Mouse (Mus musculus) erythroblast, embryonic 14.5 days (primary cell): Measurements from ENCODE around the gene Macrod2. TPM values are rescaled to one million over a fixed set of nuclear protein-coding genes. Genes with fewer than 3 reads are reported as not detected.

ENCODE experiments used
- H3K27me3 ChIP-seq: 2 replicates; pipeline ENCODE4 v1.6.1; 2012; ENCODE audit warnings: inconsistent platforms; ENCODE audit not compliant: control insufficient read depth
- H3K36me3 ChIP-seq: 2 replicates; pipeline ENCODE4 v1.6.1; 2012; ENCODE audit warnings: mild to moderate bottlenecking, inconsistent platforms; ENCODE audit not compliant: control insufficient read depth
- H3K4me1 ChIP-seq: 2 replicates; pipeline ENCODE4 v1.6.1; 2012; ENCODE audit warnings: inconsistent platforms; ENCODE audit not compliant: control insufficient read depth
- H3K4me3 ChIP-seq: replicated peaks from 2 replicates; pipeline ENCODE3; 2012; ENCODE audit warnings: moderate library complexity, mild to moderate bottlenecking, inconsistent platforms
- H3K9me3 ChIP-seq: 2 replicates; pipeline ENCODE4 v1.6.1; 2012; ENCODE audit warnings: low read length, inconsistent platforms, mixed read lengths; ENCODE audit not compliant: control insufficient read depth
- GATA1 ChIP-seq: IDR thresholded peaks from 2 replicates; pipeline ENCODE4 v1.6.1; 2012; ENCODE audit warnings: low read length, inconsistent platforms, mixed read lengths
- TAL1 ChIP-seq: IDR thresholded peaks from 3 replicates; pipeline ENCODE4 v1.6.1; 2012; ENCODE audit warnings: low read length, inconsistent platforms, mixed read lengths
- polyA plus RNA-seq: library from polyadenylated mRNA; stranded (reverse); fragments of >175 nt; gene quantifications from 2 replicates; pipeline ENCODE4 v1.2.3, GENCODE M21; 2012

Macrod2 gene
- polyA plus RNA-seq, 1 experiment, result 0.81 TPM

GRCm38 (mm10) chr2:141323956-141324460 is 928.9 kb downstream of the Macrod2 start:
- Histone ChIP-seq H3K9me3 (no peaks in the 10 kb centered on the region), H3K4me3 (no peak overlapping the region), H3K36me3 (no peaks in the 10 kb centered on the region), H3K4me1 (no peaks in the 10 kb centered on the region), H3K27me3 (no peaks in the 10 kb centered on the region)
- TF ChIP-seq GATA1, result no peak
- TF ChIP-seq TAL1, result no peak

GRCm38 (mm10) chr2:141327296-141327695 is 932.2 kb downstream of the Macrod2 start:
- TF ChIP-seq GATA1, result no peak
- no peak for TF ChIP-seq TAL1
- Histone ChIP-seq H3K36me3 (no peaks in the 10 kb centered on the region), H3K4me3 (no peak overlapping the region), H3K9me3 (no peaks in the 10 kb centered on the region), H3K27me3 (no peaks in the 10 kb centered on the region), H3K4me1 (no peaks in the 10 kb centered on the region)

- H3K27me3 ChIP-seq, result no peaks in the 10 kb centered on the region
- no peaks in the 10 kb centered on the region for H3K4me1 ChIP-seq
- H3K4me3 ChIP-seq, result no peak overlapping the region
- H3K9me3 ChIP-seq, result no peaks in the 10 kb centered on the region
- TF ChIP-seq GATA1 (no peak), TAL1 (no peak)
- no peaks in the 10 kb centered on the region for H3K36me3 ChIP-seq
Measured at GRCm38 (mm10) chr2:141337708-141338107, 942.6 kb downstream of the Macrod2 start.

- Histone ChIP-seq H3K9me3 (no peaks in the 10 kb centered on the region), H3K4me1 (no peaks in the 10 kb centered on the region), H3K4me3 (no peak overlapping the region), H3K36me3 (no peaks in the 10 kb centered on the region), H3K27me3 (no peaks in the 10 kb centered on the region)
- TF ChIP-seq TAL1 (no peak), GATA1 (no peak)
Measured at GRCm38 (mm10) chr2:141343988-141344535, 949.0 kb downstream of the Macrod2 start.

- TF ChIP-seq TAL1 (no peak), GATA1 (no peak)
Measured at GRCm38 (mm10) chr2:141352623-141353022, 957.5 kb downstream of the Macrod2 start.

GRCm38 (mm10) chr2:141388632-141389031 is 993.5 kb downstream of the Macrod2 start:
- Histone ChIP-seq H3K36me3 (no peaks in the 10 kb centered on the region), H3K27me3 (no peaks in the 10 kb centered on the region), H3K4me1 (no peaks in the 10 kb centered on the region), H3K4me3 (no peak overlapping the region), H3K9me3 (no peaks in the 10 kb centered on the region)
- TF ChIP-seq GATA1 (no peak), TAL1 (no peak)

More at GRCm38 (mm10) chr2:141352623-141353022, 957.5 kb downstream of the Macrod2 start:
- Histone ChIP-seq H3K4me3 (no peak overlapping the region), H3K27me3 (no peaks in the 10 kb centered on the region), H3K36me3 (no peaks in the 10 kb centered on the region), H3K9me3 (no peaks in the 10 kb centered on the region), H3K4me1 (no peaks in the 10 kb centered on the region)

- no peaks in the 10 kb centered on the region for H3K4me1 ChIP-seq
- no peaks in the 10 kb centered on the region for H3K9me3 ChIP-seq
- no peak for TF ChIP-seq TAL1
- TF ChIP-seq GATA1, result no peak
- H3K27me3 ChIP-seq, result no peaks in the 10 kb centered on the region
- H3K36me3 ChIP-seq, result no peaks in the 10 kb centered on the region
- H3K4me3 ChIP-seq, result no peak overlapping the region
Measured at GRCm38 (mm10) chr2:141391229-141391628, 996.1 kb downstream of the Macrod2 start.

- H3K36me3 ChIP-seq, result no peaks in the 10 kb centered on the region
- H3K4me1 ChIP-seq, result no peaks in the 10 kb centered on the region
- H3K9me3 ChIP-seq, result no peaks in the 10 kb centered on the region
- TF ChIP-seq TAL1 (no peak), GATA1 (no peak)
- H3K27me3 ChIP-seq, result no peaks in the 10 kb centered on the region
- H3K4me3 ChIP-seq, result no peak overlapping the region
Measured at GRCm38 (mm10) chr2:141394806-141395205, 999.7 kb downstream of the Macrod2 start.

GRCm38 (mm10) chr2:141408766-141409165 is 1013.7 kb downstream of the Macrod2 start:
- no peaks in the 10 kb centered on the region for H3K9me3 ChIP-seq
- no peak overlapping the region for H3K4me3 ChIP-seq
- TF ChIP-seq TAL1 (no peak), GATA1 (no peak)
- H3K27me3 ChIP-seq, result no peaks in the 10 kb centered on the region
- H3K36me3 ChIP-seq, result no peaks in the 10 kb centered on the region
- H3K4me1 ChIP-seq, result no peaks in the 10 kb centered on the region

GRCm38 (mm10) chr2:141416436-141416835 is 1021.3 kb downstream of the Macrod2 start:
- Histone ChIP-seq H3K9me3 (no peaks in the 10 kb centered on the region), H3K36me3 (no peaks in the 10 kb centered on the region), H3K4me1 (no peaks in the 10 kb centered on the region), H3K27me3 (no peaks in the 10 kb centered on the region), H3K4me3 (no peak overlapping the region)
- TF ChIP-seq GATA1 (no peak), TAL1 (no peak)
